Mouse (Mus musculus): ENCODE data around the gene Cmc1. TPM values are rescaled to one million over a fixed set of nuclear protein-coding genes. Genes with fewer than 3 reads are reported as not detected.
"Not testable (repeated sequence)": the region's sequence is repeated elsewhere in the genome, so short reads cannot be mapped to it uniquely, and the experiment has no call there.

Cmc1 gene
- polyA plus RNA-seq, 1 experiment from 2014 or later: 27.2 TPM

GRCm38 (mm10) chr9:118173086-118173485 lies 23.1 kb upstream of the Cmc1 start:
- Histone ChIP-seq H3K27me3 (replicated peaks) (no peaks in the 10 kb centered on the region), H3K4me2 (no peak overlapping the region), H3K4me1 (no peaks in the 10 kb centered on the region), H3K4me3 (no peak overlapping the region), H3K36me3 (no peaks in the 10 kb centered on the region), H3K9me3 (replicated peaks) (no peaks in the 10 kb centered on the region), H3K27ac (no peak overlapping the region), H3K9ac (no peak overlapping the region)
- whole genome bisulfite sequencing (ENCODE audit: insufficient replicate concordance): 49% methylated on average over 4 of the region's 4 CpGs
- ATAC-seq: no peak

DNA sequence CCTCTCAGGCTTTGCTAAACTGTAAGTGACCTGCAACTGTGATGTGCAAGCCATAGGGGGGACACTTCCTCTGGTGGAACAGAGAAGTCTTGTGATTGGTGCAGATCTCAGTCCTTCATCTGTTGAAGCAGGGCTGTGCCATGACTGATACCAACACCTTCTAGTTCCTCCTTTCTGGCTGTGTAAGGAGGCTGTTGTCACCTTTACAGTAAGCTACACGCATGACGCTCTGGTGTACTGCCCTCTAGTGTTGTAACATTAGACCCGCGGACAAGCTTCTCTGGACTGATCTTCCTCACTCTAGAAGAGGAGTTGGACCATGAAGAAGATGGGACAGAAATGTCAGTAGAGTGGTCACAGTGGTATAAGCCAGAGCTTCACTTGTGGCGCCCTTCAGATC lies 18.6 kb upstream of the Cmc1 start:
- Histone ChIP-seq H3K4me2 (no peak overlapping the region), H3K36me3 (no peaks in the 10 kb centered on the region), H3K9ac (no peak overlapping the region), H3K4me1 (no peaks in the 10 kb centered on the region), H3K27me3 (replicated peaks) (no peaks in the 10 kb centered on the region), H3K4me3 (no peak overlapping the region), H3K27ac (no peak overlapping the region), H3K9me3 (replicated peaks) (no peaks in the 10 kb centered on the region)
- 46% methylated on average over 5 of the region's 5 CpGs for WGBS (ENCODE audit: insufficient replicate concordance)
- peak; percentile 42; the same call in 1 of the 2 replicates for ATAC-seq

GRCm38 (mm10) chr9:118167606-118168005 lies 17.6 kb upstream of the Cmc1 start:
- ATAC-seq: no peak

DNA sequence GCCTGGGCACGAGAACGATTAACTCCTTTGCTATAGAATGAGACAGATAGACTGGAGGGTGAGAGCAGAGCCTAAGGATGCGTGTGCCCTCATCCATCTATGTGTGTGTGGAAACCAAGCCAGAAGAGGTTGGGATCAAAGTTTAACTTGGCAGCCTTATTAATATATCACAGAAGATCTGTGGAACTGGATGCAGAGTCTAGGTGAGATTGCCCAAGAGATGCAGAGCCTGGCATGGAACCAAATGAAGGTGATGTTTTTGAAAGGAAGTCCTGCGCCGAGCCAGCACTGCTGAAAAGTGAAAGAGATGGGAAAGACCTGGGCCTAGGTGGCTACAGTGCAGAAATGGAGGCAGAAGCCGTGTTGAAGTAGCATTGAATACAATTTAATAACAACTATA lies 11.6 kb upstream of the Cmc1 start:
- H3K9me3 ChIP-seq (replicated peaks): no peaks in the 10 kb centered on the region
- no peaks in the 10 kb centered on the region for H3K27me3 ChIP-seq (replicated peaks)
- H3K4me3 ChIP-seq: no peak overlapping the region
- no peaks in the 10 kb centered on the region for H3K36me3 ChIP-seq
- no peak overlapping the region for H3K4me2 ChIP-seq
- H3K9ac ChIP-seq: no peak overlapping the region
- no peaks in the 10 kb centered on the region for H3K4me1 ChIP-seq
- H3K27ac ChIP-seq: no peak overlapping the region
- no peak for ATAC-seq
- 77% methylated on average over 6 of the region's 6 CpGs for WGBS (ENCODE audit: insufficient replicate concordance)

More at GRCm38 (mm10) chr9:118167606-118168005, 17.6 kb upstream of the Cmc1 start:
- H3K9me3 ChIP-seq (replicated peaks): no peaks in the 10 kb centered on the region
- 86% methylated on average over 6 of the region's 6 CpGs for WGBS (ENCODE audit: insufficient replicate concordance)
- H3K4me3 ChIP-seq: no peak overlapping the region
- no peaks in the 10 kb centered on the region for H3K4me1 ChIP-seq
- no peaks in the 10 kb centered on the region for H3K36me3 ChIP-seq
- H3K27me3 ChIP-seq (replicated peaks): no peaks in the 10 kb centered on the region
- no peak overlapping the region for H3K4me2 ChIP-seq
- H3K9ac ChIP-seq: no peak overlapping the region
- no peak overlapping the region for H3K27ac ChIP-seq

GRCm38 (mm10) chr9:118159936-118160335 lies 10.0 kb upstream of the Cmc1 start:
- 33% methylated on average over 3 of the region's 3 CpGs for WGBS (ENCODE audit: insufficient replicate concordance)
- no peak overlapping the region for H3K4me3 ChIP-seq
- no peak overlapping the region for H3K9ac ChIP-seq
- no peaks in the 10 kb centered on the region for H3K9me3 ChIP-seq (replicated peaks)
- H3K4me1 ChIP-seq: no peaks in the 10 kb centered on the region
- H3K27ac ChIP-seq: no peak overlapping the region
- H3K4me2 ChIP-seq: no peak overlapping the region
- ATAC-seq: no peak
- H3K27me3 ChIP-seq (replicated peaks): no peaks in the 10 kb centered on the region
- H3K36me3 ChIP-seq: no peaks in the 10 kb centered on the region

DNA sequence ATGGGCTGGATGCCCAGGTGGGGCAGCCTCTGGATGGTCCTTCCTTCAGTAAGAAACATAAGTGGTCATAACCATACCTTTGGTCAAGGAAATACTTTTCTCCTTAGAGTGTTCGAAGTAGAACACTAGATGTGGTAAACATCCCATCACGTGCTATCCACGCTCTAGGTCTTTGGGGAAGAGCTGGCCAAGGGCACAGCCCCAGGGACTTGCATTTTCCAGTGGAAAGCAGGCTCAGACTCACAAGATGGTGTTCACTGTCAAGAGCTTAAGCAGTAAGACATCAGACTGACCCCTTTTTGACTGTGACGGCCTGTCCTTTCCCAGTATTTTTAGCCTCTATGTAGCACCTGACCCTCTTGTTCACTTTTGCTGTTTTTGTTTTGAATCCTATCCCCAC lies 8.2 kb upstream of the Cmc1 start:
- H3K9ac ChIP-seq: no peak overlapping the region
- H3K9me3 ChIP-seq (replicated peaks): no peaks in the 10 kb centered on the region
- H3K27me3 ChIP-seq (replicated peaks): no peaks in the 10 kb centered on the region
- ATAC-seq: no peak
- WGBS (ENCODE audit: insufficient replicate concordance): 77% methylated on average over 4 of the region's 4 CpGs
- no peak overlapping the region for H3K4me2 ChIP-seq
- H3K4me1 ChIP-seq: no peaks in the 10 kb centered on the region
- H3K27ac ChIP-seq: no peak overlapping the region
- no peak overlapping the region for H3K4me3 ChIP-seq
- H3K36me3 ChIP-seq: no peaks in the 10 kb centered on the region

- H3K27me3 ChIP-seq (replicated peaks): no peaks in the 10 kb centered on the region
- H3K36me3 ChIP-seq: no peaks in the 10 kb centered on the region
- ATAC-seq: no peak
- H3K9ac ChIP-seq: no peak overlapping the region
- no peak overlapping the region for H3K4me2 ChIP-seq
- H3K9me3 ChIP-seq (replicated peaks): no peaks in the 10 kb centered on the region
- H3K4me3 ChIP-seq: no peak overlapping the region
- WGBS (ENCODE audit: insufficient replicate concordance): 76% methylated on average over 3 of the region's 3 CpGs
- no peak overlapping the region for H3K27ac ChIP-seq
- no peaks in the 10 kb centered on the region for H3K4me1 ChIP-seq
Measured at GRCm38 (mm10) chr9:118157234-118157633, 7.3 kb upstream of the Cmc1 start.

DNA sequence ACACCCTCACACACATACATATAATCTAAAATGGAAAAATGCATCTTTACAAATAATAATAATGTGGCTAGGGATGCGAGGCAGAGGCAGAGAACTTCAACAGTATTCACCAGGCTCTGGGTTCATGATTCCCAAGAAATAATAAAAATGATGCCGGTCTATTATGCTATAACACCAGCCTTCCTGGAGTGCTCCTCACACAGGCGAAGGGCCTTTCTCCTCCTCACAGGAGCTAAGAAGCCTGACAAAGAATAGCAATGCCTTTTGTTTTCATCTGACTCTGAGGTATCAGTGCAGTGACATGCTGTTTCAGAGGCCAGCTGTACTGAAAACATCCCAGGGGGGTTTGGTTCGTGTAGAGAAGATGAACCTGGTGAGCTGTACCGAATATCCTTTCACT lies 4.7 kb upstream of the Cmc1 start:
- ATAC-seq: no peak
- H3K9me3 ChIP-seq (replicated peaks): no peaks in the 10 kb centered on the region
- 76% methylated on average over 5 of the region's 5 CpGs for WGBS (ENCODE audit: insufficient replicate concordance)
- no peak overlapping the region for H3K9ac ChIP-seq
- no peak overlapping the region for H3K4me3 ChIP-seq
- H3K27me3 ChIP-seq (replicated peaks): no peaks in the 10 kb centered on the region
- H3K27ac ChIP-seq: no peak overlapping the region
- H3K4me1 ChIP-seq: peaks cover 13% of the 10 kb centered on the region
- no peaks in the 10 kb centered on the region for H3K36me3 ChIP-seq
- H3K4me2 ChIP-seq: no peak overlapping the region

GRCm38 (mm10) chr9:118151221-118151507 lies 1.2 kb upstream of the Cmc1 start:
- ATAC-seq: no peak
- H3K4me3 ChIP-seq: peak overlapping the region; percentile 91; the same call in 1 of the 2 replicates
- H3K9ac ChIP-seq: no peak overlapping the region; the same call in 1 of the 2 replicates
- 0 out of 2 replicates have a peak overlapping the region, but pooled peaks have one; percentile 61 for H3K27ac ChIP-seq
- peaks cover 28% of the 10 kb centered on the region for H3K4me1 ChIP-seq
- 60% methylated on average over 1 of the region's 1 CpGs for WGBS (ENCODE audit: insufficient replicate concordance)
- no peaks in the 10 kb centered on the region for H3K27me3 ChIP-seq (replicated peaks)
- no peaks in the 10 kb centered on the region for H3K9me3 ChIP-seq (replicated peaks)
- H3K36me3 ChIP-seq: no peaks in the 10 kb centered on the region
- H3K4me2 ChIP-seq: peak overlapping the region; percentile 82

GRCm38 (mm10) chr9:118150429-118151220 lies 648 bp upstream of the Cmc1 start:
- Histone ChIP-seq H3K9me3 (replicated peaks) (no peaks in the 10 kb centered on the region), H3K27ac (peak overlapping the region; percentile 61), H3K27me3 (replicated peaks) (no peaks in the 10 kb centered on the region), H3K9ac (peak overlapping the region; percentile 87), H3K4me3 (peak overlapping the region; percentile 91), H3K4me2 (peak overlapping the region; percentile 82), H3K36me3 (no peaks in the 10 kb centered on the region), H3K4me1 (peaks cover 28% of the 10 kb centered on the region)
- no peak; the same call in 1 of the 2 replicates for ATAC-seq
- whole genome bisulfite sequencing (ENCODE audit: insufficient replicate concordance): 74% methylated on average over 20 of the region's 20 CpGs

GRCm38 (mm10) chr9:118140356-118140755 lies 9.6 kb downstream of the Cmc1 start:
- H3K27ac ChIP-seq; H3K4me2 ChIP-seq; H3K9me3 ChIP-seq (replicated peaks); ATAC-seq; H3K27me3 ChIP-seq (replicated peaks); H3K9ac ChIP-seq; H3K4me3 ChIP-seq; H3K4me1 ChIP-seq: not testable (repeated sequence)
- H3K36me3 ChIP-seq: peaks cover 23% of the 10 kb centered on the region
- WGBS (ENCODE audit: insufficient replicate concordance): 62% methylated on average over 3 of the region's 3 CpGs

DNA sequence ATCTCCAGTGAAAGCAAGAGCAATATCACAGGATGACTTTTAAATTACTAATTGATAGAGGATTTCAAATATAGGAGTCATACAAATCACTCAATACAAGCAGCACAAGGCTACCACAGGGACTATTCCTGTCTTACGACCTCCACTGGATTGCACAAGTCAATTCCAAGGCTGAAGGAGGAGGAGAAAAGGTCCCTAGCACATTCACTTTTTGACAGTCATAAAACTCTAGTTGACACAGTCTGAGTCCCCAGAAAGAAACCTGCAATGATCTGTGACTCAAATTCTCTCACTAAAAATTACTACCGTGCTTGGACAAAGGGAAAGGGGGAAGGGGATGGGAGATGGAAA lies 39.6 kb downstream of the Cmc1 start:
- H3K36me3 ChIP-seq: peaks cover 5% of the 10 kb centered on the region
- 86% methylated on average over 2 of the region's 2 CpGs for WGBS (ENCODE audit: insufficient replicate concordance)
- H3K27me3 ChIP-seq (replicated peaks): no peaks in the 10 kb centered on the region
- H3K4me1 ChIP-seq: no peaks in the 10 kb centered on the region
- no peak overlapping the region for H3K27ac ChIP-seq
- H3K4me3 ChIP-seq: no peak overlapping the region
- H3K9me3 ChIP-seq (replicated peaks): no peaks in the 10 kb centered on the region
- no peak overlapping the region for H3K4me2 ChIP-seq
- no peak overlapping the region for H3K9ac ChIP-seq
- no peak for ATAC-seq

Measured in liver, embryonic 12.5 days (tissue).